Mouse (Mus musculus): ENCODE measurements around the gene Heph.
"Not testable (repeated sequence)": the region's sequence is repeated elsewhere in the genome, so short reads cannot be mapped to it uniquely, and the experiment has no call there.

Heph gene

DNA sequence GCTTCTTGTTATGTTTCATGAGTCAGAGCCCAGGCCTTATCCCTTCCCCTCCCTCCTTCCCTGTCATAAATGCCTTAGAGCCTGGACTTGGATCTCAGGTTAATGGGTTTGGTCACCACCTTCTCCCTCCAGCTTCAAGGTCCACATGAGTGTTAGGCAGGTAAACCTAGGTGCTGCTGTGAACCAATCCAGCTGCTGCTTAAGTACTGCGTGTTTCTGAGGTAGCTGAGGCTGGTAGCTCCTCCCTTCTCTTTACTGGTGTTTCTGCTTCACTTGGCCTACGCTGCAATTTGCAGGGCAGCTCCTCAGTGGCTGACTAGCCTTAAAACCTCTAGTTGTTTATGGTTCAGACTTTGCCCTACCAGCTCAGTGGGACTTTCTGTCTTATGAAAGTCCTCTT lies at the start of gene Heph:
TSS of gene Heph (plus strand) at position 211 of the 400 bp plus-strand sequence.
- no peak for DNase-seq (ENCODE audit: low read depth)

DNA sequence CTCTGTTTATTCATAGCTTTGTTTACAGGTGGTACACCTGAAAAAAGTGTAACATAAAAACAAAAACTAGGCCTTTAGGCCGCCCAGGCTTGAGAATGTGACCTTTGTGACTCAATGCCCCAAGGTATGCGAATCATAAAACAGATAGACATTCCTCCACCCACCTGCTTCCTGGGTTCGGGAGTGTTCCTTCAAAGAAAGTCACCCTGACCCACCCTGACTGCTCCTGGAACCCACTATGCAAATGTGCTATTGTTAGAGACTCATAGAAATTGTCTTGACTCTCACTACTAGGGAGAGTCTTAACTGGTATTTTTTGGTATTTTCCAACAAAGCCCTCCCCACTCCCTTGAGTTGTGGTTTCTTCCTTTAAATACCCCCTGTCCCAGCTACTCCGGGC lies 39.8 kb upstream of the Heph start:
- DNase-seq (ENCODE audit: low read depth): not testable (repeated sequence)

DNA sequence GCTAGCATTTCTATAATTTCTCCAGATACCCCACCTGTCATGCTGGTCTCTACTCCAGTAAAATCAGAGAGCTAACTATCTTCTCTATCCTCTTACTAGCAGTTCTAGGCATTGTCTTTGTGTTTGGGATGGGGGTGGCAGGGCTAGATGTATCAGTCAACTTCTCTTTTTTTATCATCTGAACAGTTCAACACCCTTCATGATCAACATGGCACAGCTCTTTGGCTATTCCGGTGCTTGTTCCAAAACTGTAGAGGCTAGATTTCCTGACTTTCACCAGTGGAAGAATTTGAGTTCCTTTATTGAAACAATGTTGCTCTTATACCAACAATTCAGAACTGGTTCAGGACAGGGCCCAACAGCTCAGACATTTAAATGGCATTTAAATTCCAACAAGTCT lies 38.2 kb upstream of the Heph start:
- no peak for DNase-seq (ENCODE audit: low read depth)

DNA sequence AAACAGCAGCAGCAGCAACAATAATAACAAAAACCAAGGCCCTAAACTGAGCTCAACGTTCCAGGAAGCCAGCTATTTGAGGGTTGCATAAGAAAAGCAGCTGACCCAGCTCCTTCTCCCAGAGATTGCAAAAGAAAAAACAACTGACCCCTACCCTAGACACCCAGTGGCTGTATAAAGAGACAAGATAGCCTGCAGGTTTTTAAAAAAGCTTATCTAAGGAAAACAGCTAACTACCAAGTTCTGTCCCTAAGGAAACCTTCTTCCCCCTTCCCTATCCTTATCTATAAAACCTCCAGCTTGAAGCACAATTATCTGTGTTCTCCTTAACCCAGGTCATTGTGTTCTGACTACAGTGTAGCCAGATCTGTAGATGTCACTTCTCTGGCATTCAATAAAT lies 37.4 kb upstream of the Heph start:
- DNase-seq (ENCODE audit: low read depth): no peak

DNA sequence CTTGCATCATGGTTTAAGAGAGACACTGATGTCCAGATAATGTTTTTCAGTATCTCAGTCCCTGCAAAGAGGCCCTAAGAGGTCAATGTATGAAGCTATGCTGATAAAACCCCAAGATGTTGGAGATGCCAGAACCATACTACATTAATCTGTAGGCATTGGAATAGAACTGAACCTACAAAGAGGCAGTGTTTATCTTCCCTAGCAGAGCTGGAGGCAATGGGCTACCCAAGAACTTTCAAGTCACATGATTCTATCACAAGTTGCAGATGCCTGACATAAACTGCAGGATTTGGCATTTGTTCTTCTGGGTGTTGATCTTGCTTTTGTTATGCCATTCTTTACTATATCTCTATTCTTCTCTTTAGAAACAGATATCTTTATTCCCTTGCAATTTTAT lies 35.8 kb upstream of the Heph start:
- no peak for DNase-seq (ENCODE audit: low read depth)

DNA sequence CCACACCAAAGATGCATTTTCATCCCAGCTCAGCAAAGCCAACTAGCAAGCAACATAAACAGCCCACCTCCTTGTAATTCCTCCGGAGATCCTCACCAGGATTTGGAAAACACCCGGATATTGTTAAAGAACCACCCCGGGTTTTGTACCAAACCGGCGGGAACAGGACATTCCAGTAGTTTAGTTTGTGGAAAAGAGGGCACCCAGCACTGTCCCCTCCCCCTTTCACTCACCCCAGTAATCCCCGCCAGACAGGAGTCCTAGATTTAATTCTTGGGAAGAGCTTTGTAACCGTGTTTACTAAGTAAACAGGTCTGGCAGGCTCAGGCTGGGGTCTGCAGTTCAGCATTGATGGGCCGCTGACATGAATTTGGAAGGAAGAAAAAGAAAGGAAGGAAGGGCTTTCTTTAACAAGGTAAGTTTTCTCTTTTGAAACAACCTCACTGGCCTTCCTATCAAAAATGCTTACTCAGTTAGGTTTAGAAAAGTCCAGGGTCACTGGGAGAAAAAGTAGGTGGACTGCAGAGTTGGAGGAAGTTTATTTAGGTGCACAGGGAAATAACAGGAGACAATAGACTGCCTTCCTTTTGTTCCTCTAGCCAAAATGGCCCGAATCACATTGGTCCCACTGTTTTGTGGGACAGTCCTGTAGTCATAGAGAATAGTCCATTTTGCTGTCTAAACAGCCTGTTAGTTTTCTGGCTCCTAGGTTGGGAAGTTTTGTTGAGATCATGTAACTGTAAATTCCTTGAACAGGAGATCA lies 1.2 kb downstream of the Heph start, which contains the start of gene Hsf3:
TSS of gene Hsf3 (minus strand) at position 94 of the 763 bp plus-strand sequence.
- no peak for DNase-seq (ENCODE audit: low read depth)

DNA sequence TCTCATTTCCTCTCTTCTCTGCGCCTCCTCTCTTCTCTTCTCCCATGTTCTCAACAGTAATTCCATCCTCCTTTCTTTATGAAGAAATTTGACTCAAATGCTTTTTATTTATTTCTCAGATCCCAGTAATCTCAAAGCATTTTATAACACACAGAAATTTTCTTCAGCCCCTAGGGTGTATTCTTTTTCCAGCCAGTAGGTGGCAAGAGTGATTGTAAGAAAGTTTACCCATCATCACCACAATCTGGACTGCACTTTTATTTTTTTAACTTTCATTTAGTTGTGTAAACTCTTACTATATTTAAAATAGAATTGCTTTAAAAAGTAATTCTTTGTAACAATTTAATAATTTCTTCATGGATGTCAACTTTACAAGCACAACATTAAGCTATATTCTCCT lies 46.4 kb downstream of the Heph start:
- no peak for DNase-seq (ENCODE audit: low read depth)
